Mouse (Mus musculus): ENCODE data around the gene Dhx35. TPM values are rescaled to one million over a fixed set of nuclear protein-coding genes. Genes with fewer than 3 reads are reported as not detected.

The Dhx35 gene
- 13.0 and 13.5 TPM in 2 replicates for polyA plus RNA-seq (2015; fragmentation: Nextera tagmentation; extraction: Ambion mirVana)

- Histone ChIP-seq H3K27me3 (replicated peaks; ENCODE audit: control insufficient read depth, insufficient read depth, low read length) (no peaks in the 10 kb centered on the region), H3K9ac (ENCODE audit: low read depth, low read length) (peak within 1 kb of the TSS; percentile 86), H3K27ac (ENCODE audit: low read depth, low read length) (peak within 1 kb of the TSS; percentile 84), H3K4me2 (ENCODE audit: low read length) (peak within 1 kb of the TSS; percentile 83), H3K36me3 (ENCODE audit: control insufficient read depth, insufficient read depth, low read length) (no peaks in the 10 kb centered on the region), H3K4me1 (ENCODE audit: control insufficient read depth, insufficient read depth, low read depth, low read length) (peaks cover 9% of the 10 kb centered on the region), H3K9me3 (ENCODE audit: control insufficient read depth, low read length) (no peaks in the 10 kb centered on the region), H3K4me3 (ENCODE audit: low read length) (peak within 1 kb of the TSS; percentile 87)
- peak; percentile 99 for ATAC-seq
- WGBS, result under 1% methylated on average over 29 of the region's 33 CpGs
Observed at GRCm38 (mm10) chr2:158794494-158795004, at the start of gene Dhx35. TSS of gene Dhx35 (plus strand) at chr2:158794807.

- Histone ChIP-seq H3K27me3 (replicated peaks; ENCODE audit: control insufficient read depth, insufficient read depth, low read length) (no peaks in the 10 kb centered on the region), H3K4me3 (ENCODE audit: low read length) (no peak overlapping the region), H3K36me3 (ENCODE audit: control insufficient read depth, insufficient read depth, low read length) (no peaks in the 10 kb centered on the region), H3K27ac (ENCODE audit: low read depth, low read length) (no peak overlapping the region), H3K4me1 (ENCODE audit: control insufficient read depth, insufficient read depth, low read depth, low read length) (no peaks in the 10 kb centered on the region; the same call in 1 of the 2 replicates), H3K4me2 (ENCODE audit: low read length) (no peak overlapping the region), H3K9ac (ENCODE audit: low read depth, low read length) (no peak overlapping the region), H3K9me3 (ENCODE audit: control insufficient read depth, low read length) (no peaks in the 10 kb centered on the region)
- WGBS, result 20% methylated on average over 2 of the region's 2 CpGs
- peak; percentile 40; the same call in 1 of the 2 replicates for ATAC-seq
Observed at GRCm38 (mm10) chr2:158745049-158745482, 49.5 kb upstream of the Dhx35 start.

DNA sequence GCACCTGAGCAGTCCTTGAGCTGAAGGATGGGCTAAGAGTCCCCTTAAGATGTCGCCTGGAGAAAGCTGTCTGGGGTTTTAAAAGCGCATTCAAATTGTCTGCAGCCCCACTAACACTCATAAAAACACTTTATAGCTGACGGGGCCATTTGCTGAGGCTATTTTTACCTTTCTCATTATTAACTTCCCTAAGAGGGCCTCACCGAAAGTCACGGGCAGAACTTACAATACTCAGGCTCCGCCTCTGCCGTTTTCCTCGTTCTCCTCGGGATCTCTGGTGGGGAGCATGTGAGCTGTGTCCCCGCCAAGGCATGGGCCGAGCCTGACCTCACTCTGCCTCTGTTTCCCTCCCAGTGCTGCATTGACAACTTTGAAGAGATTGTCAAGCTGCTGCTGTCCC lies 48.4 kb upstream of the Dhx35 start:
- WGBS, result 80% methylated on average over 11 of the region's 11 CpGs
- ATAC-seq, result no peak
- no peak overlapping the region for H3K27ac ChIP-seq (ENCODE audit: low read depth, low read length)

GRCm38 (mm10) chr2:158749366-158749765 lies 45.2 kb upstream of the Dhx35 start:
- H3K36me3 ChIP-seq (ENCODE audit: control insufficient read depth, insufficient read depth, low read length), result no peaks in the 10 kb centered on the region
- 78% methylated on average over 9 of the region's 9 CpGs for WGBS

More for the DNA sequence above, 48.4 kb upstream of the Dhx35 start:
- no peak overlapping the region for H3K4me2 ChIP-seq (ENCODE audit: low read length)
- H3K4me1 ChIP-seq (ENCODE audit: control insufficient read depth, insufficient read depth, low read depth, low read length), result no peaks in the 10 kb centered on the region; the same call in 1 of the 2 replicates
- no peaks in the 10 kb centered on the region for H3K9me3 ChIP-seq (ENCODE audit: control insufficient read depth, low read length)
- H3K27me3 ChIP-seq (replicated peaks; ENCODE audit: control insufficient read depth, insufficient read depth, low read length), result no peaks in the 10 kb centered on the region
- no peaks in the 10 kb centered on the region for H3K36me3 ChIP-seq (ENCODE audit: control insufficient read depth, insufficient read depth, low read length)
- H3K4me3 ChIP-seq (ENCODE audit: low read length), result no peak overlapping the region
- no peak overlapping the region for H3K9ac ChIP-seq (ENCODE audit: low read depth, low read length)

GRCm38 (mm10) chr2:158760231-158760630 lies 34.4 kb upstream of the Dhx35 start:
- 84% methylated on average over 2 of the region's 2 CpGs for WGBS
- H3K27ac ChIP-seq (ENCODE audit: low read depth, low read length), result no peak overlapping the region
- H3K27me3 ChIP-seq (replicated peaks; ENCODE audit: control insufficient read depth, insufficient read depth, low read length), result no peaks in the 10 kb centered on the region
- ATAC-seq, result no peak
- H3K4me1 ChIP-seq (ENCODE audit: control insufficient read depth, insufficient read depth, low read depth, low read length), result no peaks in the 10 kb centered on the region
- H3K36me3 ChIP-seq (ENCODE audit: control insufficient read depth, insufficient read depth, low read length), result peaks cover 7% of the 10 kb centered on the region; the same call in 1 of the 2 replicates
- H3K9ac ChIP-seq (ENCODE audit: low read depth, low read length), result no peak overlapping the region
- H3K9me3 ChIP-seq (ENCODE audit: control insufficient read depth, low read length), result no peaks in the 10 kb centered on the region
- H3K4me3 ChIP-seq (ENCODE audit: low read length), result no peak overlapping the region
- no peak overlapping the region for H3K4me2 ChIP-seq (ENCODE audit: low read length)

More at GRCm38 (mm10) chr2:158749366-158749765, 45.2 kb upstream of the Dhx35 start:
- Histone ChIP-seq H3K9me3 (ENCODE audit: control insufficient read depth, low read length) (no peaks in the 10 kb centered on the region), H3K27ac (ENCODE audit: low read depth, low read length) (no peak overlapping the region), H3K4me2 (ENCODE audit: low read length) (no peak overlapping the region), H3K27me3 (replicated peaks; ENCODE audit: control insufficient read depth, insufficient read depth, low read length) (no peaks in the 10 kb centered on the region), H3K4me1 (ENCODE audit: control insufficient read depth, insufficient read depth, low read depth, low read length) (no peaks in the 10 kb centered on the region), H3K4me3 (ENCODE audit: low read length) (no peak overlapping the region), H3K9ac (ENCODE audit: low read depth, low read length) (no peak overlapping the region)
- ATAC-seq, result no peak

- 92% methylated on average over 5 of the region's 5 CpGs for WGBS
- no peak overlapping the region for H3K27ac ChIP-seq (ENCODE audit: low read depth, low read length)
- H3K4me1 ChIP-seq (ENCODE audit: control insufficient read depth, insufficient read depth, low read depth, low read length), result no peaks in the 10 kb centered on the region
- peaks cover 7% of the 10 kb centered on the region; the same call in 1 of the 2 replicates for H3K36me3 ChIP-seq (ENCODE audit: control insufficient read depth, insufficient read depth, low read length)
- no peaks in the 10 kb centered on the region for H3K27me3 ChIP-seq (replicated peaks; ENCODE audit: control insufficient read depth, insufficient read depth, low read length)
- no peaks in the 10 kb centered on the region for H3K9me3 ChIP-seq (ENCODE audit: control insufficient read depth, low read length)
- H3K4me3 ChIP-seq (ENCODE audit: low read length), result no peak overlapping the region
- no peak overlapping the region for H3K4me2 ChIP-seq (ENCODE audit: low read length)
- ATAC-seq, result no peak
- no peak overlapping the region for H3K9ac ChIP-seq (ENCODE audit: low read depth, low read length)
Observed at GRCm38 (mm10) chr2:158762339-158762738, 32.3 kb upstream of the Dhx35 start.

GRCm38 (mm10) chr2:158767742-158768339 lies 26.8 kb upstream of the Dhx35 start, which contains the start of gene Fam83d:
TSS of gene Fam83d (plus strand) at chr2:158768093.
- peak within 1 kb of the TSS; percentile 40; the same call in 1 of the 2 replicates for H3K27ac ChIP-seq (ENCODE audit: low read depth, low read length)
- ATAC-seq, result peak; percentile 99
- peaks cover 25% of the 10 kb centered on the region for H3K4me1 ChIP-seq (ENCODE audit: control insufficient read depth, insufficient read depth, low read depth, low read length)
- no peaks in the 10 kb centered on the region for H3K36me3 ChIP-seq (ENCODE audit: control insufficient read depth, insufficient read depth, low read length)
- no peaks in the 10 kb centered on the region for H3K27me3 ChIP-seq (replicated peaks; ENCODE audit: control insufficient read depth, insufficient read depth, low read length)
- under 1% methylated on average over 48 of the region's 48 CpGs for WGBS
- H3K9me3 ChIP-seq (ENCODE audit: control insufficient read depth, low read length), result no peaks in the 10 kb centered on the region
- peak within 1 kb of the TSS; percentile 65 for H3K9ac ChIP-seq (ENCODE audit: low read depth, low read length)
- H3K4me2 ChIP-seq (ENCODE audit: low read length), result peak within 1 kb of the TSS; percentile 99
- peak within 1 kb of the TSS; percentile 66 for H3K4me3 ChIP-seq (ENCODE audit: low read length)

DNA sequence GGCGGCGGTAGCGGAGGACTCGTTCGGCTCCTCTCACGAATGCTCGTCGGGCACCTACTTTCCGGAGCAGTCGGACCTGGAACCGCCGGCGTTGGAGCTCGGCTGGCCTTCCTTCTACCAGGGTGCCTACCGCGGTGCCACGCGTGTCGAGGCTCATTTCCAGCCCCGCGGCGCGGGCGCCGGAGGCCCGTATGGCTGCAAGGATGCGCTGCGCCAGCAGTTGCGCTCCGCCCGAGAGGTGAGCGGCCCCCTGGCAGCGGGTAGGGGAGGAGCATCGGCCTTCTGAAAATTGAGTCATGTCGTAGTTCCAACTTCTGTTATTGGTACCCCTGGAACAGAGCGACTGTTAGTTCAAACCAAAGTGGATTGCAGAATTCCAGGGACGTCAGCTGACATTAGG lies 26.3 kb upstream of the Dhx35 start:
- H3K27ac ChIP-seq (ENCODE audit: low read depth, low read length), result peak overlapping the region; percentile 40; the same call in 1 of the 2 replicates
- H3K9ac ChIP-seq (ENCODE audit: low read depth, low read length), result peak overlapping the region; percentile 65
- H3K4me1 ChIP-seq (ENCODE audit: control insufficient read depth, insufficient read depth, low read depth, low read length), result peaks cover 25% of the 10 kb centered on the region
- H3K9me3 ChIP-seq (ENCODE audit: control insufficient read depth, low read length), result no peaks in the 10 kb centered on the region
- H3K4me3 ChIP-seq (ENCODE audit: low read length), result peak overlapping the region; percentile 66
- no peak for ATAC-seq
- H3K27me3 ChIP-seq (replicated peaks; ENCODE audit: control insufficient read depth, insufficient read depth, low read length), result no peaks in the 10 kb centered on the region
- peak overlapping the region; percentile 99 for H3K4me2 ChIP-seq (ENCODE audit: low read length)
- WGBS, result under 1% methylated on average over 37 of the region's 37 CpGs
- no peaks in the 10 kb centered on the region for H3K36me3 ChIP-seq (ENCODE audit: control insufficient read depth, insufficient read depth, low read length)

- 8% methylated on average over 5 of the region's 5 CpGs for WGBS
- Histone ChIP-seq H3K4me2 (ENCODE audit: low read length) (peak overlapping the region; percentile 99), H3K9ac (ENCODE audit: low read depth, low read length) (peak overlapping the region; percentile 65; the same call in 1 of the 2 replicates), H3K4me1 (ENCODE audit: control insufficient read depth, insufficient read depth, low read depth, low read length) (peaks cover 25% of the 10 kb centered on the region), H3K4me3 (ENCODE audit: low read length) (peak overlapping the region; percentile 66), H3K27ac (ENCODE audit: low read depth, low read length) (no peak overlapping the region), H3K36me3 (ENCODE audit: control insufficient read depth, insufficient read depth, low read length) (no peaks in the 10 kb centered on the region), H3K9me3 (ENCODE audit: control insufficient read depth, low read length) (no peaks in the 10 kb centered on the region), H3K27me3 (replicated peaks; ENCODE audit: control insufficient read depth, insufficient read depth, low read length) (no peaks in the 10 kb centered on the region)
- no peak for ATAC-seq
Observed at GRCm38 (mm10) chr2:158768771-158769170, 25.8 kb upstream of the Dhx35 start.

Data from hindbrain, embryonic 16.5 days (tissue).